Mouse (Mus musculus) midbrain, embryonic 15.5 days (tissue): Measurements from ENCODE around the gene Rbm20. TPM values are rescaled to one million over a fixed set of nuclear protein-coding genes. Genes with fewer than 3 reads are reported as not detected.

ENCODE experiments used
- ATAC-seq: fragments of 200-750 bp; cut with Nextera tagmentation; replicated peaks from 2 replicates; pipeline ENCODE4 v1.8.0; 2017; ENCODE audit warnings: moderate TSS enrichment
- H3K27ac ChIP-seq: fragments of 300-500 bp; sonication (generic); 2 replicates; pipeline ENCODE4 v1.5.1; 2015; ENCODE audit warnings: mild to moderate bottlenecking, inconsistent platforms
- H3K27me3 ChIP-seq: fragments of 300-500 bp; sonication (generic); replicated peaks from 2 replicates; pipeline ENCODE4 v1.6.1; 2015; ENCODE audit warnings: inconsistent platforms
- H3K36me3 ChIP-seq: fragments of 300-500 bp; sonication (generic); replicated peaks from 2 replicates; pipeline ENCODE4 v1.6.1; 2015; ENCODE audit warnings: inconsistent platforms
- H3K4me1 ChIP-seq: fragments of 300-500 bp; sonication (generic); 2 replicates; pipeline ENCODE4 v1.6.1; 2015; ENCODE audit warnings: inconsistent platforms
- H3K4me2 ChIP-seq: fragments of 300-500 bp; sonication (generic); 2 replicates; pipeline ENCODE4 v1.6.1; 2015; ENCODE audit warnings: inconsistent platforms, mild to moderate bottlenecking, moderate library complexity
- H3K4me3 ChIP-seq: fragments of 300-500 bp; sonication (generic); 2 replicates; pipeline ENCODE4 v1.5.1; 2015; ENCODE audit warnings: mild to moderate bottlenecking, inconsistent platforms
- H3K9ac ChIP-seq: fragments of 300-500 bp; sonication (generic); 2 replicates; pipeline ENCODE4 v1.6.1; 2015; ENCODE audit warnings: mild to moderate bottlenecking, inconsistent platforms
- H3K9me3 ChIP-seq: fragments of 300-500 bp; sonication (generic); 2 replicates; pipeline ENCODE4 v1.6.1; 2016; ENCODE audit warnings: inconsistent platforms
- WGBS: fragments of 180-500 bp; shearing (Covaris S2); methylation state at CpG from one replicate; pipeline ENCODE4 v1.1.7; 2015; ENCODE audit warnings: mixed read lengths; 5-methylcytosine and 5-hydroxymethylcytosine counted together
- polyA plus RNA-seq: library from polyadenylated mRNA; unstranded; fragments of >200 nt; fragmentation: Nextera tagmentation; extraction: Ambion mirVana; gene quantifications from 2 replicates; pipeline ENCODE4 v1.2.1, GENCODE M21; 2015

The Rbm20 gene
- polyA plus RNA-seq, 1 experiment from 2014 or later = 1.0 TPM

GRCm38 (mm10) chr19:53891569-53891968 is 214.5 kb downstream of the Rbm20 start:
- no peaks in the 10 kb centered on the region for H3K36me3 ChIP-seq
- H3K9me3 ChIP-seq = no peaks in the 10 kb centered on the region
- no peak overlapping the region for H3K9ac ChIP-seq
- H3K27ac ChIP-seq = no peak overlapping the region
- WGBS = 86% methylated on average over 2 of the region's 2 CpGs
- no peak overlapping the region for H3K4me2 ChIP-seq
- ATAC-seq = no peak
- no peaks in the 10 kb centered on the region for H3K27me3 ChIP-seq
- 0 out of 2 replicates have a peak, but pooled peaks cover 2% of the 10 kb centered on the region for H3K4me1 ChIP-seq
- H3K4me3 ChIP-seq = no peak overlapping the region

GRCm38 (mm10) chr19:53892061-53892460 is 215.0 kb downstream of the Rbm20 start, which contains the start of gene Pdcd4:
Gene Pdcd4, plus strand, starts transcription at chr19:53892231.
- WGBS = 53% methylated on average over 3 of the region's 3 CpGs
- H3K27me3 ChIP-seq = no peaks in the 10 kb centered on the region
- no peaks in the 10 kb centered on the region for H3K9me3 ChIP-seq
- no peak within 1 kb of the TSS for H3K4me3 ChIP-seq
- H3K4me1 ChIP-seq = 0 out of 2 replicates have a peak, but pooled peaks cover 2% of the 10 kb centered on the region
- H3K36me3 ChIP-seq = no peaks in the 10 kb centered on the region
- no peak for ATAC-seq
- H3K27ac ChIP-seq = no peak within 1 kb of the TSS
- H3K9ac ChIP-seq = no peak within 1 kb of the TSS
- no peak within 1 kb of the TSS for H3K4me2 ChIP-seq

GRCm38 (mm10) chr19:53892838-53893359 is 215.8 kb downstream of the Rbm20 start:
- H3K36me3 ChIP-seq = no peaks in the 10 kb centered on the region
- H3K27ac ChIP-seq = no peak overlapping the region
- H3K9ac ChIP-seq = no peak overlapping the region
- WGBS = 75% methylated on average over 9 of the region's 9 CpGs
- ATAC-seq = no peak
- no peaks in the 10 kb centered on the region for H3K9me3 ChIP-seq
- no peak overlapping the region for H3K4me3 ChIP-seq
- H3K27me3 ChIP-seq = no peaks in the 10 kb centered on the region
- no peak overlapping the region for H3K4me2 ChIP-seq
- H3K4me1 ChIP-seq = 0 out of 2 replicates have a peak, but pooled peaks cover 2% of the 10 kb centered on the region

- no peaks in the 10 kb centered on the region for H3K27me3 ChIP-seq
- no peak for ATAC-seq
- no peaks in the 10 kb centered on the region for H3K36me3 ChIP-seq
- no peak overlapping the region for H3K4me3 ChIP-seq
- no peak overlapping the region for H3K4me2 ChIP-seq
- H3K27ac ChIP-seq = no peak overlapping the region
- no peak overlapping the region for H3K9ac ChIP-seq
- H3K9me3 ChIP-seq = no peaks in the 10 kb centered on the region
- 77% methylated on average over 3 of the region's 3 CpGs for WGBS
- H3K4me1 ChIP-seq = 0 out of 2 replicates have a peak, but pooled peaks cover 2% of the 10 kb centered on the region
Observed at GRCm38 (mm10) chr19:53893711-53894171, 216.6 kb downstream of the Rbm20 start.

- Histone ChIP-seq H3K9ac (no peak overlapping the region), H3K4me2 (no peak overlapping the region), H3K27ac (no peak overlapping the region), H3K9me3 (no peaks in the 10 kb centered on the region), H3K4me1 (no peaks in the 10 kb centered on the region), H3K36me3 (no peaks in the 10 kb centered on the region), H3K4me3 (no peak overlapping the region), H3K27me3 (no peaks in the 10 kb centered on the region)
- WGBS = 81% methylated on average over 12 of the region's 12 CpGs
- no peak for ATAC-seq
Observed at GRCm38 (mm10) chr19:53894538-53895121, 217.5 kb downstream of the Rbm20 start.

GRCm38 (mm10) chr19:53898046-53898445 is 220.9 kb downstream of the Rbm20 start:
- Histone ChIP-seq H3K36me3 (no peaks in the 10 kb centered on the region), H3K4me1 (peaks cover 6% of the 10 kb centered on the region), H3K9me3 (no peaks in the 10 kb centered on the region), H3K9ac (no peak overlapping the region), H3K4me2 (no peak overlapping the region), H3K4me3 (no peak overlapping the region), H3K27ac (no peak overlapping the region), H3K27me3 (no peaks in the 10 kb centered on the region)
- no peak for ATAC-seq
- WGBS = 79% methylated on average over 5 of the region's 5 CpGs

GRCm38 (mm10) chr19:53898498-53898897 is 221.4 kb downstream of the Rbm20 start:
- Histone ChIP-seq H3K4me2 (no peak overlapping the region), H3K4me1 (peaks cover 6% of the 10 kb centered on the region), H3K27me3 (no peaks in the 10 kb centered on the region), H3K9me3 (no peaks in the 10 kb centered on the region), H3K9ac (no peak overlapping the region), H3K36me3 (no peaks in the 10 kb centered on the region), H3K27ac (no peak overlapping the region), H3K4me3 (no peak overlapping the region)
- WGBS = 79% methylated on average over 4 of the region's 4 CpGs
- no peak for ATAC-seq

- WGBS = 85% methylated on average over 25 of the region's 25 CpGs
- H3K27me3 ChIP-seq = no peaks in the 10 kb centered on the region
- ATAC-seq = no peak
Observed at GRCm38 (mm10) chr19:53898970-53899900, 222.1 kb downstream of the Rbm20 start.

GRCm38 (mm10) chr19:53899941-53900610 is 223.0 kb downstream of the Rbm20 start:
- Histone ChIP-seq H3K27ac (no peak overlapping the region), H3K9me3 (no peaks in the 10 kb centered on the region)

More at GRCm38 (mm10) chr19:53898970-53899900, 222.1 kb downstream of the Rbm20 start:
- no peak overlapping the region for H3K4me2 ChIP-seq
- H3K4me3 ChIP-seq = no peak overlapping the region
- no peaks in the 10 kb centered on the region for H3K36me3 ChIP-seq
- peaks cover 6% of the 10 kb centered on the region for H3K4me1 ChIP-seq
- H3K9me3 ChIP-seq = no peaks in the 10 kb centered on the region
- no peak overlapping the region for H3K9ac ChIP-seq
- H3K27ac ChIP-seq = no peak overlapping the region

GRCm38 (mm10) chr19:53901931-53902738 is 225.0 kb downstream of the Rbm20 start:
- Histone ChIP-seq H3K27ac (peak overlapping the region; percentile 78), H3K4me3 (peak overlapping the region; percentile 97), H3K4me1 (peaks cover 22% of the 10 kb centered on the region), H3K9me3 (no peaks in the 10 kb centered on the region), H3K27me3 (no peaks in the 10 kb centered on the region), H3K36me3 (no peaks in the 10 kb centered on the region), H3K4me2 (peak overlapping the region; percentile 78), H3K9ac (peak overlapping the region; percentile 63; the same call in 1 of the 2 replicates)
- WGBS = 58% methylated on average over 15 of the region's 15 CpGs
- ATAC-seq = no peak

More at GRCm38 (mm10) chr19:53899941-53900610, 223.0 kb downstream of the Rbm20 start:
- peaks cover 13% of the 10 kb centered on the region for H3K4me1 ChIP-seq
- WGBS = 90% methylated on average over 14 of the region's 14 CpGs
- no peak overlapping the region for H3K9ac ChIP-seq
- H3K4me2 ChIP-seq = no peak overlapping the region
- H3K27me3 ChIP-seq = no peaks in the 10 kb centered on the region
- ATAC-seq = no peak
- H3K4me3 ChIP-seq = no peak overlapping the region
- no peaks in the 10 kb centered on the region for H3K36me3 ChIP-seq

GRCm38 (mm10) chr19:53902739-53903487 is 225.8 kb downstream of the Rbm20 start:
- no peaks in the 10 kb centered on the region for H3K27me3 ChIP-seq
- under 1% methylated on average over 60 of the region's 61 CpGs for WGBS
- ATAC-seq = peak; percentile 99
- peak overlapping the region; percentile 91 for H3K27ac ChIP-seq
- peak overlapping the region; percentile 78 for H3K4me2 ChIP-seq
- no peaks in the 10 kb centered on the region for H3K36me3 ChIP-seq
- H3K9ac ChIP-seq = peak overlapping the region; percentile 92
- peak overlapping the region; percentile 97 for H3K4me3 ChIP-seq
- peaks cover 22% of the 10 kb centered on the region for H3K4me1 ChIP-seq
- no peaks in the 10 kb centered on the region for H3K9me3 ChIP-seq
